Mouse (Mus musculus) yolk sac, embryonic 10.5 days (tissue): ENCODE results near the gene Axdnd1.

Experiments used
- DNase-seq: peaks from one replicate; pipeline ENCODE4 v3.0.0-alpha.2; 2017; ENCODE audit warnings: low spot score

Axdnd1 gene

DNA sequence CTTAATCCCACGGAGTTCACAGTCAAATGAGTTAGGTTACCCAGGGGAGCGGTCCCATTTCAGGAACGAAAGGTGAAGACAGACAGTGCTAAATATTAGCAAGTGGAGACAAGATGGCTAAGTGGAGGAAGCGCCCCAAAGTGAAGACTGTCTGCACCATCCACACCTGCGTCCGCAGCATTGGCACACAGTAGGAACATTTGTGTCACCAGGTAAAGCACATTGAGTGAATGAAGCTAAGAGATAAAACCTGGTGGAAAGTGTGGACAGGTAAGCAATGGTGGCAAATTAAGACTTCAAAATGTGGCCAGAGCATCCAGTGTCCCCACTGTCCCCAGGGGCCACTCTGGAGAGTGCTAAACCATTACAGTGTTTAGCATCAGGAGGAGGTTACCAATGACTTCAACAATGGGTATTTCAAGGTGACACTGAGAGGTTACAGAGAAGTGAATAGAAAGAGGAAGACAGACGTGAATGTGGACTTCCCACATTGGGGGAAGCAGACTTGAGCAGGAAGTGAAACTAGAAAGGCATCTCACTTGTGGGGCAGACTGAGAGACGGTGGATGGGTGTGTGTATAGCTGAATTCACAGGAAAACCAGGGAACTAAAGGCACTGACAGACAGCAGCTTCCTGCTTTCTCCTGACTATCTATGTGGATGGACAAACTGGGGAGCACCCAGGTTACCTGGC is 16.2 kb upstream of the Axdnd1 start:
- no peak for DNase-seq

DNA sequence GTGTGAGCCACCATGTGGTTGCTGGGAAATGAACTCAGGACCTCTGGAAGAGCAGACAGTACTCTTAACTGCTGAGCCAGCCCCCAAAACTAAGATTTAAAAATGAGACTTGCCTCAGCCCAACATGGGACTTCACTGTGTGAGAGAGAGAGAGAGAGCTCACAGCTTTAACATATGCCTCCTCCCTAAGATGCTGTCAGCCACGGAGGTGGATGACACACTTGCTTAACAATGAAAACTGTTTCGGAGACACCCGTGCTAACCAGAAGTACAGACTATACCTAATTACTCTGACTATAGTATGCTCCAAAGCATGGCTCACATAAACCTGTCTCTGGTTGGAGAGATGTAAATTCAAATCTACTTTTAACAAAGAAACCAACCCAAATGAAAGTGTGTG is 12.5 kb upstream of the Axdnd1 start:
- no peak for DNase-seq

DNA sequence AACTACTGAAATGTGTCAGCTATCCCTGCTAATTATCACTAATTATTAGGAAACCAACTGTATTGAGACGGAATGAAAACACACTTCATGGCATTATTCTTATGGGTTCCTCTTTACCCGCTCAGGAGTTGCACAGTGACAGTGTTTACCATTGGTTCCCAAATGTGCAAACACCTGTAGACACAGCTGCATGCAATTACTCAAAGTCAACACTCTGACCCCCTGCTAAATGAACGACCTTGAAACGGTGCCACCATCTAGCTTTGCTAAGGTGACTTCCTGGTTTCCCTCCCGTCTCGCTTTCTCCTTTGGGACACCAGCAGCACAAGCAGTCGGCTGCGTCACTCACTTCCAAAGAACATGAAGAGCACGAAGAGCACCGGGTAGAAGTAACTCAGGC is 11.5 kb upstream of the Axdnd1 start:
- no peak for DNase-seq

DNA sequence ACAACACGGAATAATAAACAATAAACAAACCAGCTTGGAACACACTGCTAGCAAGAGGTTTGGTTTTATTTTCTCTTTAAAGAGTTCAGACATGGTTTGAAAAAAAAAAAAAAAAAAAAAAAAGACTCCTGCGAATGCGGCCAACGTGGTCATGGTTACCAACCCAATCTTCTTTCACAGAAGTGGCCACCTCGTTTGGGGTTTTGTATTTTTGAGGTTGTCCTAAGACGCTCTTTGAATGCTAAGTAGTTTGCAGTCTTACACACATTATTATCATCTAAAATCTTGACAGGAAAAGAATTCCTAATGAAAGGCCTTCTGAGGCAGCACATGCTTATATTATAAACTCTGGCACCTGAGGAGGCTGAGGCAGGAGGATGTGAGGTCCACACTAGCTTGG is 7.5 kb upstream of the Axdnd1 start:
- no peak for DNase-seq

DNA sequence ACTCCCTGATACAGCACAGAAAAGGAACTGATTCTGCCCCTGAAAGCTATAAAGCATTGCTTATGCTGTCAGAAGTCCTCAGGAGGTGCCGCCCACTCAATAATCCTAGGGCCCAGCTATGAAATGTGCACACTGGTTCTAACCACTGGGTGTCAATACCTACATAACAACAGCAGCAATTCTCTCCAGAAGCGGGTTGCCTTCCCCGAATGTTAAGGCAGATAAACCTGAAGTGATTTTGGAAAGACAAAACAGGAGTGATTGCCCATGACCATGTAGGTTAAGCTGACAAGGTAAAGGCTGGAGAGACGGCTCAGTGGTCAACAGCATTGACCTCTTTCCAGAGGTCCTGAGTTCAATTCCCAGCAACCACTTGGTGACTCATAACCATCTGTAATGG is 4.8 kb upstream of the Axdnd1 start:
- DNase-seq: no peak

GRCm38 (mm10) chr1:156424054-156424453 is 3.1 kb upstream of the Axdnd1 start:
- DNase-seq: no peak

DNA sequence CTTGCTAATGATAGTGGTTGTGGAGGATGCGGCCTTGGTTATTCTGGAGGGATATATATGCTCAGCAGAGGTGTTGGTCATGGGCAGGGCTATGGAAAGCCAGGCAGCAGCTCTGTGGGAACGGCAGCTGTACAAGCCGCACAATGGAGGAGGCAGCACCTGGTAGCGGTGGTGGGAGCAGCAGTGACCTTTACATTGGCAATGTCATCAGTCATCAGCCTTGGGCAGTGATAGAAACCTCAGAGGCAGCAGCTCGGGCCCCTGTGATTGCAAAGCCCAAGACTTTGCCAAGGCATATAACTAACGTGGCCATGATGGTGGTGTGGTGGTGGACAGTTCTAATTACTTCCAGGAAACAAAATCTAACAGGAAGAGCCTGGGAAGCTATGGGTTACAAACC is 2.5 kb upstream of the Axdnd1 start:
- no peak for DNase-seq

GRCm38 (mm10) chr1:156422856-156423255 is 1.9 kb upstream of the Axdnd1 start:
- DNase-seq: no peak

DNA sequence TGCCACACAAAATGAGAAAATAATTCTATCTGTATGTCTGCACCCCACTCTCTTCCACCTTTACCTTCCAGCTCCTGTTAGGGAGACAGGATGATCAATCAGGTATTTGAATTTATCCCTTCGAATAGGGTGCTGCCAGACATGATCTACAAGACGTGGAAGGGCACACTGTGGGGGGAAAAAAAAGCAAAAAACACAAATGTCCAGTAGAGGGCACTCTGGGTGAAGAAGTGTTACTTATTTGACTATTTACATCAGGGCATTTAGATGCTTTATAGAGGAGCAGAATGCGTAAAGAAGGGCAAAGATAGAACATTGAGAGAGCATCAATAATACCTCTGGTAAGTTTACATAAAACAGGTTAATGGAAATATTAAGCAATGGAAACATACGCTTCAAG is 2.8 kb downstream of the Axdnd1 start:
- no peak for DNase-seq

DNA sequence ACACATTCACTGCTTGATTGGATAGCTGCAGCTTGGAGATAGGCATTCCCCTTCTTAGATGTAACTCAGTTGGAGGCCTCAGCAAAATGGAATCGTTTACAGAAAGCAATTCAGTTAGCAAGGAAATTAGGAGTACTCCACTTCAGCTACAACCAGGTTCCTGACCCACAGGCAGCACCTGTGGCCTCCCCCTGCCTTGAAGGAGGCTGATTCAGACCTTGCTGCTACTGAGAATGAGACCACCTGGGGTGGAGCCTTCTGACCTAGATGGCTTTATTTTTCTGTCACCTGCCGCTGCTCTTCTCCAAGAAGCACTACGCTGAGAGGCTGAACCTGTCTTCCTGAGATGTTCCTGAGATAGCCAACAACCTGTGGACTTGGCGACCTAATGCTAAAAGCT is 12.4 kb downstream of the Axdnd1 start:
- no peak for DNase-seq

GRCm38 (mm10) chr1:156408004-156408403 is 13.0 kb downstream of the Axdnd1 start:
- DNase-seq: no peak

GRCm38 (mm10) chr1:156403251-156403650 is 17.7 kb downstream of the Axdnd1 start:
- no peak for DNase-seq

GRCm38 (mm10) chr1:156402491-156402890 is 18.5 kb downstream of the Axdnd1 start:
- peak; percentile 44 for DNase-seq

DNA sequence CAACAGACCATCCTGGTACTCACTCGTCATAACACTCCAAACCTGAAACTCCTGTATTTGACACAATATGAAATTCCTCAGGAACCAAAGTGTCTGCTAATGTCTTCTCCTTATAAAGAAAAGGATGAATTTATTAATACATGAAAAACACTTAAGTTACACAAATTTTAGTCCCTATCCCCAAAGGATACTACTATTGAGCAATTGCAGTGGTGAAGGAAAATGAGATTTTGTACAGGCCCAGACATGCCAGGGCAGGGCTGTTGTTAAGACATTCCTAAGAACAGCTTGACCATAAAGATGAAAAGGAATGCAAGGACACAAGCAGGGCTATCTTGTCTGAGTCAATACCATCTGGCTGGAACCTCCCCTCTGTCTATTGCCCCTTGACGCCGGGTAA is 20.8 kb downstream of the Axdnd1 start:
- peak; percentile 22 for DNase-seq

DNA sequence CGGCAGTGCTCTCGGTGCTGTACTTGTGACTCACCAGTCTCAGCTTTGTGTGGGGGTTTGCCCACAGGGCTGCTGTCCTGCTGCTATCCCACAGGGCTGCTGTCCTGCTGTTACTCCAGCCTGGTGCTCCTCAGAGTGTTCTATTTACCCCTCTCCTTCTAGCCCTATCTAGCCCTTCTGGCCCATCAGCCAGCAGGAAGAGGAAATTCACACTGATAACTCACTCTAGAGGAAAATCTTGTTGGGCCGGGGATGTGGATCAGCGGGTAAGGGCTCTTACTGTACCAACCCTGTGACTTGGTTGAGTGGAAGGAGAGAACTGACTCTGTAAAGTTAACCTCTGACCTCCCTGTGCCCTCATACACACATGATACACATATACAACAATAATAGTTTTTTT is 27.8 kb downstream of the Axdnd1 start:
- DNase-seq: no peak

DNA sequence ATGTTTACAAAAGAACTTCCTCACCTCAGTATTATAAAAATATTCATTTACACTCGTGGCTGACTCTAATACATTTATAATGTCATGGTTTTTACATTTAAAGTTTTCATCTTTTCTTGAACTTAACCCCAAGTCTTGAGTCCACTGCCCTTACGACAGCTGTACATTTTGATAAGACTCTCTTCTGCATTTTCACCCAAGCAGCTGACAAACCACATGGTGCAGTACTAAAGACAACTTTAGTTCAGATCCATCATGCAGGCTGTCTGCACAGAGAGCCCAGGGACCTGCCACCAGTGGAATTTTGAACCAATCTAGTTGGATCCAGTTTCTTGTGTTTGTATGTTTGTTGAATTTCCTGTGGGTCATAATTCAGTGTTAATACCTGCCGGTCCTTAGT is 34.1 kb downstream of the Axdnd1 start:
- DNase-seq: no peak

DNA sequence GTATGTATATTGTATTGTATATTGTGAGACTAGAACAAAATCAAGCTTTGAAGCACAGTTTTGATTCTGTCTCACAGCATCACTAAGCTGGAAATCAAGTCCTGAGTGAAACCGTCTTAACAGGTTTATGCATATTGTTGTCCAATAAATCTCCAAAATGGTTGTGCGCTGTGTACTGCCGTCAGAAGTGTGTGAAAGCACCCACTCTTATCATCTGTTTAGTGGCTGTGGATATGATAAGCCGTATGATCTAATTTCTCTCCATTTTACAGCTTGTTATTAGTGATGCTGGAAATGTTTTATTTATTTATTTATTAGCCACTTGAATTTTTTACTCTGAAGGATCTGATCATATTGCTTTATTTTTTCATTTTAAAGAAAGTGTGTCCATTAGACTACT is 34.7 kb downstream of the Axdnd1 start:
- no peak for DNase-seq

GRCm38 (mm10) chr1:156381217-156381616 is 39.7 kb downstream of the Axdnd1 start:
- DNase-seq: no peak

DNA sequence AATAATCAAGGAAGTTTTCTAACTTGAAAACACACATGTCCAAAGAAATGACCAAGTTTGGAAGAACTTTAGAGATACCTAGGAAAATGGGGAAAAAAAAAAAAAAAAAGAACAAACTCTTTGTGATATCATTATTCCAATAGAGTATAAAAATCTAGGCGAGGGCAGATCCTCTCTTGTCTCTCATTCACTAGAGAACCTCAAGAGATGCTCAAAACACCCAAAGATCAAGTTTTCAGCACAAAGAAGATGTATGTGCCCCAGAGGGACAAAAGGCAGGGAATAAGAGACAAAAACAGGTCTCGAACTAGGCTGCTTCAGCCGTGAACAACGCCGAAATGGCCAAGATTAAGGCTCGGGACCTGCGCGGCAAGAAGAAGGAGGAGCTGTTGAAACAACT is 55.2 kb downstream of the Axdnd1 start, which contains the start of gene Gm2000:
Gene Gm2000 (plus strand): TSS at position 301 of the 400 bp plus-strand sequence.
- no peak for DNase-seq

DNA sequence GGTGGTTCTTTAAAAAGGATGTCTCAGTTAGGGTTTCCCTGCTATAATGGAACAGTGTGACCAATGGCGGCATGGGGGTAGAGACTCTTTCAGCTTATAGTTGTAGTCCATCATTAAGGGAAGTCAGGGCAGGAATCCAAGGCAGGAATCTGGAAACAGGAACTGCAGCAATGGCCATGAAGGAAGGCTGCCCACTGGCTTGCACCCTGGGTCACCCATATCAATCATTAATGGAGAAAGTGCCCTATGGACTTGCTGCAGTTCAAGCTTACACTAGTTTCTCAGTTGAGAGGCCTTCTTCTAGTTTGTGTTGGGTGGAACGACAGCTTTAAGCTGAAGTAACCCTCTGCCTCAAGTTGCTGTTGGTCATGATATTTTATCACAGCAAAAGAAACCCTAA is 68.5 kb downstream of the Axdnd1 start:
- DNase-seq: peak; percentile 42

GRCm38 (mm10) chr1:156350441-156350840 is 70.5 kb downstream of the Axdnd1 start:
- no peak for DNase-seq

GRCm38 (mm10) chr1:156349031-156349430 is 71.9 kb downstream of the Axdnd1 start:
- no peak for DNase-seq

GRCm38 (mm10) chr1:156345633-156346032 is 75.3 kb downstream of the Axdnd1 start:
- DNase-seq: no peak

DNA sequence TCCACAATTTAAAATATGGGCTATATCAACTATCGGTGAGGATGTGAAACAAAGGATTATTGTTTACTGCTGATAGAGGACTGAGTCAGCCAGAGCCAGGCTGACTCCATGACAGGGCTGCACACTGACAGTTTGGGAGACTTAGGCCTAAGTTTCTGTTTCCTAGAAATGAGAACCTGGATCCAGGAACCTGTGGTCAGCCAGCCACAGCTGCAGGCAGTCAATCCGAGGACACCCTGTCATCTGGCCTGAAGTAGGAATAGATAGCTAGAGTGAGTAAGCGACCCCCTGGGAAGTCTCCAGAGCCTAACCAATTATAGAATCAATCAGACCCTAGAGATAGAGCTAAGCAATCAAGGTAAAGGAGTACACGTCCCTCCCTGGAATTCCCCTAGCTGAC is 76.5 kb downstream of the Axdnd1 start:
- no peak for DNase-seq

- no peak for DNase-seq
Observed at GRCm38 (mm10) chr1:156340847-156341246, 80.1 kb downstream of the Axdnd1 start.
